Mouse (Mus musculus): ENCODE measurements at regions not wholly inside any gene's neighbourhood (a gene's known extent, or its start where the extent isn't known, plus 50 kb on each side); places are given as distances from the start of the nearest gene placed in this dataset.

- no peaks in the 10 kb centered on the region for H3K27me3 ChIP-seq
- no peak for ATAC-seq (ENCODE audit: low FRiP score)
- 73% methylated on average over 3 of the region's 3 CpGs for WGBS
Measured at GRCm38 (mm10) chr11:31721908-31722307, 50.2 kb upstream of the Bod1 start.

GRCm38 (mm10) chr11:31724506-31724905 lies 52.8 kb upstream of the Bod1 start:
- 82% methylated on average over 1 of the region's 1 CpGs for WGBS

More at GRCm38 (mm10) chr11:31721908-31722307, 50.2 kb upstream of the Bod1 start:
- H3K36me3 ChIP-seq (replicated peaks), result no peaks in the 10 kb centered on the region
- no peak overlapping the region for H3K4me2 ChIP-seq
- H3K4me3 ChIP-seq (replicated peaks), result no peak overlapping the region
- no peak overlapping the region for H3K9ac ChIP-seq
- H3K27ac ChIP-seq, result no peak overlapping the region
- H3K4me1 ChIP-seq, result peaks cover 5% of the 10 kb centered on the region; the same call in 1 of the 2 replicates
- no peaks in the 10 kb centered on the region for H3K9me3 ChIP-seq

GRCm38 (mm10) chr11:31725936-31726647 lies 54.4 kb upstream of the Bod1 start:
- no peaks in the 10 kb centered on the region for H3K27me3 ChIP-seq
- H3K27ac ChIP-seq, result no peak overlapping the region
- H3K9ac ChIP-seq, result no peak overlapping the region
- H3K4me3 ChIP-seq (replicated peaks), result no peak overlapping the region
- ATAC-seq (ENCODE audit: low FRiP score), result no peak
- 78% methylated on average over 15 of the region's 15 CpGs for WGBS
- H3K36me3 ChIP-seq (replicated peaks), result no peaks in the 10 kb centered on the region
- no peaks in the 10 kb centered on the region for H3K9me3 ChIP-seq
- H3K4me1 ChIP-seq, result peaks cover 13% of the 10 kb centered on the region
- H3K4me2 ChIP-seq, result no peak overlapping the region

More at GRCm38 (mm10) chr11:31724506-31724905, 52.8 kb upstream of the Bod1 start:
- Histone ChIP-seq H3K9me3 (no peaks in the 10 kb centered on the region), H3K9ac (no peak overlapping the region), H3K27ac (no peak overlapping the region), H3K27me3 (no peaks in the 10 kb centered on the region), H3K36me3 (replicated peaks) (no peaks in the 10 kb centered on the region), H3K4me2 (no peak overlapping the region), H3K4me3 (replicated peaks) (no peak overlapping the region), H3K4me1 (no peaks in the 10 kb centered on the region)
- ATAC-seq (ENCODE audit: low FRiP score), result no peak

- Histone ChIP-seq H3K9me3 (no peaks in the 10 kb centered on the region), H3K27me3 (0 out of 2 replicates have a peak, but pooled peaks cover under 1% of the 10 kb centered on the region), H3K4me3 (replicated peaks) (no peak overlapping the region), H3K4me2 (no peak overlapping the region), H3K27ac (no peak overlapping the region), H3K9ac (no peak overlapping the region), H3K36me3 (replicated peaks) (no peaks in the 10 kb centered on the region), H3K4me1 (peaks cover 21% of the 10 kb centered on the region)
- ATAC-seq (ENCODE audit: low FRiP score), result no peak
- 89% methylated on average over 8 of the region's 8 CpGs for WGBS
Measured at GRCm38 (mm10) chr11:31727289-31727688, 55.6 kb upstream of the Bod1 start.

GRCm38 (mm10) chr11:31729728-31730127 lies 58.0 kb upstream of the Bod1 start:
- Histone ChIP-seq H3K9ac (no peak overlapping the region), H3K36me3 (replicated peaks) (no peaks in the 10 kb centered on the region), H3K4me3 (replicated peaks) (no peak overlapping the region), H3K27ac (no peak overlapping the region), H3K9me3 (no peaks in the 10 kb centered on the region), H3K4me1 (peaks cover 43% of the 10 kb centered on the region), H3K4me2 (no peak overlapping the region), H3K27me3 (0 out of 2 replicates have a peak, but pooled peaks cover 4% of the 10 kb centered on the region)
- WGBS, result 82% methylated on average over 3 of the region's 3 CpGs
- no peak for ATAC-seq (ENCODE audit: low FRiP score)

- WGBS, result 82% methylated on average over 4 of the region's 4 CpGs
Measured at GRCm38 (mm10) chr11:31730181-31730580, 58.5 kb upstream of the Bod1 start.

GRCm38 (mm10) chr11:31730680-31731079 lies 59.0 kb upstream of the Bod1 start:
- H3K36me3 ChIP-seq (replicated peaks), result no peaks in the 10 kb centered on the region
- H3K9ac ChIP-seq, result no peak overlapping the region
- 16% methylated on average over 3 of the region's 3 CpGs for WGBS
- H3K27me3 ChIP-seq, result 0 out of 2 replicates have a peak, but pooled peaks cover 4% of the 10 kb centered on the region
- H3K4me3 ChIP-seq (replicated peaks), result no peak overlapping the region
- no peak overlapping the region for H3K27ac ChIP-seq
- H3K4me1 ChIP-seq, result peaks cover 46% of the 10 kb centered on the region
- ATAC-seq (ENCODE audit: low FRiP score), result no peak
- no peaks in the 10 kb centered on the region for H3K9me3 ChIP-seq
- no peak overlapping the region for H3K4me2 ChIP-seq

More at GRCm38 (mm10) chr11:31730181-31730580, 58.5 kb upstream of the Bod1 start:
- no peak overlapping the region for H3K4me2 ChIP-seq
- H3K4me3 ChIP-seq (replicated peaks), result no peak overlapping the region
- no peak for ATAC-seq (ENCODE audit: low FRiP score)
- no peaks in the 10 kb centered on the region for H3K36me3 ChIP-seq (replicated peaks)
- no peaks in the 10 kb centered on the region for H3K9me3 ChIP-seq
- 0 out of 2 replicates have a peak, but pooled peaks cover 4% of the 10 kb centered on the region for H3K27me3 ChIP-seq
- H3K9ac ChIP-seq, result no peak overlapping the region
- H3K27ac ChIP-seq, result no peak overlapping the region
- H3K4me1 ChIP-seq, result peaks cover 46% of the 10 kb centered on the region

- no peak for ATAC-seq (ENCODE audit: low FRiP score)
- peaks cover 46% of the 10 kb centered on the region for H3K4me1 ChIP-seq
- WGBS, result 58% methylated on average over 4 of the region's 4 CpGs
Measured at GRCm38 (mm10) chr11:31731459-31731858, 59.8 kb upstream of the Bod1 start.

GRCm38 (mm10) chr11:31732342-31732741 lies 60.7 kb upstream of the Bod1 start:
- Histone ChIP-seq H3K4me1 (peaks cover 46% of the 10 kb centered on the region), H3K4me3 (replicated peaks) (no peak overlapping the region), H3K4me2 (no peak overlapping the region), H3K36me3 (replicated peaks) (no peaks in the 10 kb centered on the region), H3K9ac (no peak overlapping the region), H3K27me3 (0 out of 2 replicates have a peak, but pooled peaks cover 4% of the 10 kb centered on the region), H3K9me3 (no peaks in the 10 kb centered on the region), H3K27ac (no peak overlapping the region)
- WGBS, result 73% methylated on average over 3 of the region's 3 CpGs
- no peak for ATAC-seq (ENCODE audit: low FRiP score)

More at GRCm38 (mm10) chr11:31731459-31731858, 59.8 kb upstream of the Bod1 start:
- H3K36me3 ChIP-seq (replicated peaks), result no peaks in the 10 kb centered on the region
- H3K4me2 ChIP-seq, result no peak overlapping the region
- 0 out of 2 replicates have a peak, but pooled peaks cover 4% of the 10 kb centered on the region for H3K27me3 ChIP-seq
- H3K9me3 ChIP-seq, result no peaks in the 10 kb centered on the region
- H3K9ac ChIP-seq, result no peak overlapping the region
- H3K27ac ChIP-seq, result no peak overlapping the region
- H3K4me3 ChIP-seq (replicated peaks), result no peak overlapping the region

- Histone ChIP-seq H3K4me3 (replicated peaks) (no peak overlapping the region), H3K4me2 (no peak overlapping the region), H3K27me3 (0 out of 2 replicates have a peak, but pooled peaks cover 4% of the 10 kb centered on the region), H3K9ac (no peak overlapping the region), H3K36me3 (replicated peaks) (no peaks in the 10 kb centered on the region), H3K27ac (no peak overlapping the region), H3K4me1 (peaks cover 46% of the 10 kb centered on the region), H3K9me3 (no peaks in the 10 kb centered on the region)
- ATAC-seq (ENCODE audit: low FRiP score), result no peak
- WGBS, result 58% methylated on average over 1 of the region's 1 CpGs
Measured at GRCm38 (mm10) chr11:31732958-31733357, 61.3 kb upstream of the Bod1 start.

GRCm38 (mm10) chr11:31734091-31734490 lies 62.4 kb upstream of the Bod1 start:
- WGBS, result 41% methylated on average over 4 of the region's 4 CpGs
- peaks cover 46% of the 10 kb centered on the region for H3K4me1 ChIP-seq
- H3K4me2 ChIP-seq, result no peak overlapping the region

GRCm38 (mm10) chr11:31735257-31735656 lies 63.6 kb upstream of the Bod1 start:
- H3K36me3 ChIP-seq (replicated peaks), result no peaks in the 10 kb centered on the region
- peaks cover 41% of the 10 kb centered on the region for H3K4me1 ChIP-seq
- WGBS, result 94% methylated on average over 6 of the region's 6 CpGs
- no peak overlapping the region for H3K4me3 ChIP-seq (replicated peaks)
- no peak overlapping the region for H3K27ac ChIP-seq
- no peak overlapping the region for H3K9ac ChIP-seq
- 0 out of 2 replicates have a peak, but pooled peaks cover 4% of the 10 kb centered on the region for H3K27me3 ChIP-seq
- no peaks in the 10 kb centered on the region for H3K9me3 ChIP-seq
- ATAC-seq (ENCODE audit: low FRiP score), result no peak
- no peak overlapping the region for H3K4me2 ChIP-seq

More at GRCm38 (mm10) chr11:31734091-31734490, 62.4 kb upstream of the Bod1 start:
- H3K9ac ChIP-seq, result no peak overlapping the region
- H3K27ac ChIP-seq, result peak overlapping the region; percentile 54
- peak; percentile 89 for ATAC-seq (ENCODE audit: low FRiP score)
- H3K27me3 ChIP-seq, result 0 out of 2 replicates have a peak, but pooled peaks cover 4% of the 10 kb centered on the region
- no peaks in the 10 kb centered on the region for H3K9me3 ChIP-seq
- no peak overlapping the region for H3K4me3 ChIP-seq (replicated peaks)
- no peaks in the 10 kb centered on the region for H3K36me3 ChIP-seq (replicated peaks)

GRCm38 (mm10) chr11:31736086-31736485 lies 64.4 kb upstream of the Bod1 start:
- no peak for ATAC-seq (ENCODE audit: low FRiP score)
- Histone ChIP-seq H3K27ac (no peak overlapping the region), H3K9ac (no peak overlapping the region), H3K4me2 (no peak overlapping the region), H3K9me3 (no peaks in the 10 kb centered on the region), H3K4me1 (peaks cover 33% of the 10 kb centered on the region), H3K4me3 (replicated peaks) (no peak overlapping the region), H3K36me3 (replicated peaks) (no peaks in the 10 kb centered on the region), H3K27me3 (0 out of 2 replicates have a peak, but pooled peaks cover 4% of the 10 kb centered on the region)
